Mouse (Mus musculus): ENCODE results near the gene Gm42688.

- TF ChIP-seq CTCF (IDR thresholded peaks at IDR 0.05; ENCODE audit: borderline replicate concordance, extremely low read depth, insufficient read depth, insufficient read length) (no peak), POLR2A (IDR thresholded peaks at IDR 0.05; ENCODE audit: borderline replicate concordance, extremely low read depth, insufficient read depth, insufficient read length, poor library complexity, severe bottlenecking) (no peak)
Measured at GRCm38 (mm10) chr6:83134951-83135513, 33.6 kb downstream of the Gm42688 start, which contains the start of gene Rtkn.

Measured in brain, embryonic 14.5 days (tissue).